Mouse (Mus musculus) myocyte (in vitro differentiated cells): Measurements from ENCODE around the gene Atg4a.

ENCODE experiments used
- MYOD1 ChIP-seq, 3 experiments: IDR thresholded peaks; one replicate each; pipeline ENCODE4 v1.6.1; 2011; ENCODE audit warnings: control low read depth in 2 of 3, low read depth in 2 of 3, mild to moderate bottlenecking in 2 of 3, moderate library complexity in 1 of 3; ENCODE audit not compliant: insufficient read length in 2 of 3, control insufficient read depth in 1 of 3
- MYOG ChIP-seq, 3 experiments: IDR thresholded peaks; one replicate each; pipeline ENCODE4 v1.6.1; 2011; ENCODE audit warnings: control low read depth in 2 of 3, low read depth in 2 of 3, mild to moderate bottlenecking in 2 of 3; ENCODE audit not compliant: insufficient read length in 2 of 3, control insufficient read depth in 1 of 3, insufficient read depth in 1 of 3
- POLR2A ChIP-seq: IDR thresholded peaks from one replicate; pipeline ENCODE4 v1.6.1; 2011; ENCODE audit warnings: low read depth, mild to moderate bottlenecking, control low read depth, moderate library complexity; ENCODE audit not compliant: insufficient read length
- POLR2AphosphoS2 ChIP-seq: IDR thresholded peaks from one replicate; pipeline ENCODE4 v1.6.1; 2011; ENCODE audit warnings: low read depth, control low read depth; ENCODE audit not compliant: insufficient read length
- USF1 ChIP-seq: IDR thresholded peaks from one replicate; pipeline ENCODE4 v1.6.1; 2011; ENCODE audit warnings: low read depth, mild to moderate bottlenecking, control low read depth, moderate library complexity

GRCm38 (mm10) chrX:141212802-141213201 is 256.1 kb downstream of the Atg4a start:
- TF ChIP-seq POLR2A: no peak
- TF ChIP-seq MYOD1 (IDR thresholded peaks at IDR 0.05; ENCODE audit: control insufficient read depth in 1 of 3, insufficient read length in 2 of 3, low read depth in 2 of 3): no peak
- TF ChIP-seq MYOG (IDR thresholded peaks at IDR 0.05; ENCODE audit: control insufficient read depth in 1 of 3, insufficient read depth in 1 of 3, insufficient read length in 2 of 3, low read depth in 2 of 3): no peak
- no peak for TF ChIP-seq USF1
- no peak for TF ChIP-seq POLR2AphosphoS2
